Mouse (Mus musculus) lung, adult 2 months (tissue): ENCODE results near the gene Ccdc88b. TPM values are rescaled to one million over a fixed set of nuclear protein-coding genes. Genes with fewer than 3 reads are reported as not detected.
"Not testable (repeated sequence)": the region's sequence is repeated elsewhere in the genome, so short reads cannot be mapped to it uniquely, and the experiment has no call there.

ENCODE experiments used
- DNase-seq: peaks from one replicate; pipeline ENCODE4 v3.0.0; 2022
- H3K4me1 ChIP-seq: fragments of 200-500 bp; 2 replicates; pipeline ENCODE4 v1.6.1; 2011; ENCODE audit warnings: low read length; ENCODE audit not compliant: control insufficient read depth, insufficient read depth
- H3K4me3 ChIP-seq: fragments of 200-500 bp; replicated peaks from 2 replicates; pipeline ENCODE3; 2011; ENCODE audit warnings: low read depth, mild to moderate bottlenecking, control low read depth, low read length; ENCODE audit errors: extremely low read depth
- CTCF ChIP-seq: fragments of 200-500 bp; IDR thresholded peaks from 2 replicates; pipeline ENCODE4 v1.5.1; 2011; ENCODE audit warnings: mild to moderate bottlenecking, low read length, control low read depth; ENCODE audit not compliant: insufficient read depth
- POLR2A ChIP-seq: fragments of 200-500 bp; IDR thresholded peaks from 2 replicates; pipeline ENCODE4 v1.6.1; 2011; ENCODE audit warnings: low read depth, mild to moderate bottlenecking, control low read depth, low read length, borderline replicate concordance; ENCODE audit errors: extremely low read depth
- WGBS: fragments of 180-500 bp; shearing (Covaris S2); methylation state at CpG from one replicate; pipeline ENCODE4 v1.1.7; 2018; 5-methylcytosine and 5-hydroxymethylcytosine counted together
- polyA plus RNA-seq: library from polyadenylated mRNA; depleted of rRNA; stranded (reverse); fragments of >200 nt; gene quantifications from 2 replicates; pipeline ENCODE4 v1.2.3, GENCODE M21; 2012; rRNA removed

Gene Ccdc88b
- 17.3 and 19.9 TPM in 2 replicates for polyA plus RNA-seq

GRCm38 (mm10) chr19:6858031-6858430 is at the start of gene Ccdc88b:
Gene Ccdc88b, minus strand, starts transcription at chr19:6858211.
- Histone ChIP-seq H3K4me1 (peaks cover 2% of the 10 kb centered on the region; the same call in 1 of the 2 replicates), H3K4me3 (peak within 1 kb of the TSS; percentile 50)
- no peak for TF ChIP-seq CTCF
- DNase-seq: no peak
- WGBS: 57% methylated on average over 7 of the region's 7 CpGs

GRCm38 (mm10) chr19:6907094-6907493 is 49.1 kb upstream of the Ccdc88b start:
- DNase-seq: no peak
- 93% methylated on average over 8 of the region's 8 CpGs for WGBS
- TF ChIP-seq CTCF (no peak), POLR2A (no peak)
- Histone ChIP-seq H3K4me3 (no peak overlapping the region), H3K4me1 (peaks cover 4% of the 10 kb centered on the region)

GRCm38 (mm10) chr19:6906199-6906598 is 48.2 kb upstream of the Ccdc88b start:
- no peak for DNase-seq
- peaks cover 4% of the 10 kb centered on the region for H3K4me1 ChIP-seq
- TF ChIP-seq CTCF (no peak), POLR2A (no peak)
- WGBS: 50% methylated on average over 3 of the region's 3 CpGs
- H3K4me3 ChIP-seq: no peak overlapping the region

DNA sequence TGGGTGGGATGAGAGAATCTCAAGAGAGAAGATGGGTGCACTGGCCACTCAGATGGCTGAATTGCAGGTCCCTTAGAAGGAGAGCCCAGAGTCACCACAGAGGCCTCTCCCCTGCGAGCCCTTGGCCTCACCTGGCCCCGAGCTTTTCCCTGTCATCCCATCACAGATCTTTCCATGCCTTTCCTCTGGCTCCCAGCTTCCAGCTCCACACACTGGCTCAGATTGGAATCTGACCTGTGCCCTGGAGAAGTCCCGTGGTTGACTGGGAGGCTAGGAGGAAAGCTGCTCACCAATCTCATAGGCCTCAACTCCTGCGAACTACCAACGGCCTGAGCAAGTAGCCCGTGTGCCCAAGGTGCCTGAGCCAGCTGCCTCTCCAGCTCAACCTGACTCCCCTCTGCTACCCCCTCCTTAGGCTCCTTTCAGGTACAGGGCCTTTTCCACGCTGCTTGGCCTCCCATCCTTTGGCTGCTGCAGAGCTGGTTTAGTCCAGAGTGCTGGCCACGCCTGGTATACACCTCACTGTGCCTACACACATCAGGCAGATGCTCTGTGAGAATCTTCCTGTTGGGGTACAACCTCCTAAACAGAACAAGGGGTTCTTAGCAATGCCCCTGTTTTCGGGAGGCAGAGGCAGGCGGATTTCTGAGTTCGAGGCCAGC is 47.6 kb upstream of the Ccdc88b start:
- H3K4me3 ChIP-seq: no peak overlapping the region
- H3K4me1 ChIP-seq: peaks cover 4% of the 10 kb centered on the region
- TF ChIP-seq CTCF (no peak), POLR2A (no peak)
- 92% methylated on average over 11 of the region's 11 CpGs for WGBS
- no peak for DNase-seq

GRCm38 (mm10) chr19:6904846-6905245 is 46.8 kb upstream of the Ccdc88b start:
- TF ChIP-seq POLR2A (no peak), CTCF (no peak)
- 73% methylated on average over 2 of the region's 2 CpGs for WGBS
- no peak for DNase-seq
- Histone ChIP-seq H3K4me1 (peaks cover 4% of the 10 kb centered on the region), H3K4me3 (no peak overlapping the region)

GRCm38 (mm10) chr19:6903031-6903430 is 45.0 kb upstream of the Ccdc88b start:
- DNase-seq: no peak
- 79% methylated on average over 1 of the region's 1 CpGs for WGBS
- Histone ChIP-seq H3K4me1 (no peaks in the 10 kb centered on the region; the same call in 1 of the 2 replicates), H3K4me3 (no peak overlapping the region)
- TF ChIP-seq POLR2A: no peak
- TF ChIP-seq CTCF: no peak

GRCm38 (mm10) chr19:6899641-6900040 is 41.6 kb upstream of the Ccdc88b start:
- no peak overlapping the region for H3K4me3 ChIP-seq
- no peak for DNase-seq
- no peak for TF ChIP-seq POLR2A
- no peak for TF ChIP-seq CTCF
- WGBS: 77% methylated on average over 4 of the region's 4 CpGs
- H3K4me1 ChIP-seq: no peaks in the 10 kb centered on the region

- not testable (repeated sequence) for DNase-seq, H3K4me3 ChIP-seq, H3K4me1 ChIP-seq
- WGBS: 67% methylated on average over 18 of the region's 18 CpGs
Measured at GRCm38 (mm10) chr19:6895608-6896305, 37.7 kb upstream of the Ccdc88b start.

DNA sequence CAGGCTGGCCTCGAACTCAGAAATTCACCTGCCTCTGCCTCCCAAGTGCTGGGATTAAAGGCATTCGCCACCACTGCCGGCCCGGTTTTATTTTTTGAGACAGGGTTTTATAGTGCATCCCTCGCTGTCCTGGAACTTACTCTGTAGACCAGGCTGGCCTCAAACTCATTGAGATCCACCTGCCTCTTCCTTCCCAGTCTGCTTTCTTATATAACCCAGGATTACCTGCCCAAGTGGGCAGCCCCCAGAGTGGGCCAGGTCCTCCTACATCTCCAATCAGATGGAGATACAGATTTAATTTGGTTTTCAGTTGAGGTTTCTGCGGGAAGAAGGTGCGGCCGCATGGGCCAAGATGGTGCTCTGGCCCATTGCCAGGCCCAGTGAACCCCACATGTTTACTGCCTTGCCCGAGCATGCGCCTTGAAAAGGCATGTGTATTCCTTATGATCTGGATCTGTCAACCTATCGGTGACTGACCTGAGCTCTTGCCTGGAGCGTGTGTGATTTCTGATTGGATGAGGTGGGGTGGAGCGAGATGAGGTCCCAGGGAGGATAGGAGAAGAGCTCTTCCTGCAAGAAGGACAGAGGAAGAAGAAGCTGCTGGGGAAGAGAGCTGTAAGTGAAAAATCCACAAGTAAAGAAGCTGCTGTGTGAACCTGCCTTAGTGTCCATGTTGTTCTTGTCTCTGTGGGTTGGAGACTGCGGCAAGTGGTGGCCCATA is 35.9 kb upstream of the Ccdc88b start:
- 93% methylated on average over 14 of the region's 14 CpGs for WGBS
- H3K4me1 ChIP-seq: no peaks in the 10 kb centered on the region
- no peak overlapping the region for H3K4me3 ChIP-seq
- TF ChIP-seq CTCF (no peak), POLR2A (no peak)
- no peak for DNase-seq
